Mouse (Mus musculus): Measurements from ENCODE around the gene Khdc1c.
"Not testable (repeated sequence)": the region's sequence is repeated elsewhere in the genome, so short reads cannot be mapped to it uniquely, and the experiment has no call there.

Gene Khdc1c

DNA sequence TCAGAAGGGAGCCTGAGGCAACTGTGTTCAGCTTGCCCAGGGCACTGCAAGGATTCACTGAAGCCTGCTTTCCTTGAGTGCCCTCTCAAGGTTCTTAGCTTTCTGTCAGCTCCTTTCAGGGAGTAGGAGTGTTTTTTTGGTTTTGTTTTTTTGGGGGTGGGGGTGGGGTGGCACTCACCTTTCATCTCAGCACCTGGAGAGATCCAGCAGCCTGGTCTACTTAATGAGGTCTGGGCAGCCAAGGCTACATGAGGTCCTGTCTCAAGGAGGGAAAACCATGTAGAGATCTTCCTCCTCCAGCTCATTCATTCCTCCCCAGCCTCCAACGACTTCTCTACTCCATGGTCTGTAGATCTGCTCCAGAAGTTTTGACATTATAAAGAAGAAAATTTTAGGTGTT lies at the start of gene Khdc1c:
Gene Khdc1c, plus strand, starts transcription at position 301 of the 400 bp plus-strand sequence.
- not testable (repeated sequence) for DNase-seq (ENCODE audit: low read depth, low spot score)

- not testable (repeated sequence) for DNase-seq (ENCODE audit: low read depth, low spot score)
Observed at GRCm38 (mm10) chr1:21320271-21320670, 47.9 kb upstream of the Khdc1c start.

DNA sequence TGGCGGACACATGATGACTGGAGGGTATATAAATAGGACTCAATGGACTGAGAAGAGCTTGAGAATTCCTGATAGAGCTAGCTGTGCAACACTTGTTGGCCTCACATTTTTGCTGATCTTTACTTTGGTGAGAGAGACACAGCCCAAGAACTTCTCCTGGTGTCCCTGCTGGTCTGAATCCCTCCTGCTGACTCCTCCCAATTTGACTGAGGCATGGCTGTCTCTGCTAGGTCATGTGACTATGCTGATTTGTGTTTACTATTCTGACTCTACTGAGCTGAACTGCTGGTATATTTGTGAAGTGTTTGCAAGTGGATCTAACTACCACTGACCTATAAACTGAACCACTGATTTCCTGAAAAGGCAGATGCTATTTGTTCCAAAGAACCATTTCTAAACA lies 46.5 kb upstream of the Khdc1c start:
- DNase-seq (ENCODE audit: low read depth, low spot score), result no peak

GRCm38 (mm10) chr1:21323996-21324574 lies 44.0 kb upstream of the Khdc1c start:
- DNase-seq (ENCODE audit: low read depth, low spot score), result no peak

- DNase-seq (ENCODE audit: low read depth, low spot score), result no peak
Observed at GRCm38 (mm10) chr1:21324633-21325032, 43.5 kb upstream of the Khdc1c start.

- no peak for DNase-seq (ENCODE audit: low read depth, low spot score)
Observed at GRCm38 (mm10) chr1:21326733-21327132, 41.4 kb upstream of the Khdc1c start.

DNA sequence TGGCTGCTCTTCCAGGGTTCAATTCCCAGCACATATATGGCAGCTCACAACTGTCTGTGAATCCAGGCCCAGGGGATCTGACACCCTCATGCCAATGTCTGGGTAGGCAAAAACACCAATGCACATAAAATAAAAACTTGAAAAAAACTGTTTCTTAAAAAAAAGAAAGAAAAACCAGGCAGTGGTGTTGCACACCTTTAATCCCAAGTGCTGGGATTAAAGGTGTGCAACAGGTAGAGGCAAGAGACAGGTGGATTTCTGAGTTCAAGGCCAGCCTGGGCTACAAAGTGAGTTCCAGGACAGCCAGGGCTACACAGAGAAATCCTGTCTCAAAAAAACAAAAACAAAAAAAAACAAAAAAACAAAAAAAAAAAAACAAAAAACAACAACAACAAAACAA lies 37.0 kb upstream of the Khdc1c start:
- not testable (repeated sequence) for DNase-seq (ENCODE audit: low read depth, low spot score)

GRCm38 (mm10) chr1:21333222-21333973 lies 34.7 kb upstream of the Khdc1c start:
- no peak for DNase-seq (ENCODE audit: low read depth, low spot score)

DNA sequence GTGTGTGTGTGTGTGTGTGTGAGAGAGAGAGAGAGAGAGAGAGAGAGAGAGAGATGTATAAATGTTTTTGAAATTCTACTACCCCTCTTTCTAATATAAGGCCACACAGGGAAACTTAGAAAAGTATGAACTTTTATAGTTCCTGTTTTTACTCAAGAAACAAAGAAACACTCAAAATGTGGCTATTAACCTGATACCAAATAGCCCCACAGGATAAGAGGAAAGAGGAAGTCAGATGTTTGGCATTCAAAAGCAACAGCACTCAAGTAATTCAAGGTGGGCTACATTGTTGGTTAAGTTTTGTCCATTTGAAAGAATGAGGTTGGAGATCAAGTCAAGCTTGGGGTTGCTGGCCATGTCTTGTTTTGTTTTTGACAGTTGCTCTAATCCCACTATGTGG lies 32.3 kb upstream of the Khdc1c start:
- DNase-seq (ENCODE audit: low read depth, low spot score), result no peak

DNA sequence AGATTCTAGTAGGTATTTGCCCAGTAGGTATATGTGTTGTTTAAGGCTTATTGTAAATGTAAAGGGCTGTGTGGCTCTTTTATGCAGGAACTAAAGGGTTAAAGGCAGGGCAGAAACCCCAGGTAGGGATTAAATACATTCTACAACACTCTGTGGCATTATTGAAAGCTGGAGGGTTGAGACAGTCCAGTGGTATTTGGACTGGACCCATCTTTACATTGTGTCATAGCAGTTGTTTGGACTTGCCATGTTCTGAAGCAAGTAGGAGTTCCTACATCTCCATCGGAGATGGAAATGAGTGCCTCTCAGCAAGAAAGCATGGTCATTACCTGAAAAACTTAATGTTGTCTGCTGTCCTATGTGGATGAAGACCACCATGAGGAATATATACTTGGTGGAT lies 27.4 kb upstream of the Khdc1c start:
- no peak for DNase-seq (ENCODE audit: low read depth, low spot score)

- DNase-seq (ENCODE audit: low read depth, low spot score), result peak; percentile 73
Observed at GRCm38 (mm10) chr1:21344253-21344652, 23.9 kb upstream of the Khdc1c start.

DNA sequence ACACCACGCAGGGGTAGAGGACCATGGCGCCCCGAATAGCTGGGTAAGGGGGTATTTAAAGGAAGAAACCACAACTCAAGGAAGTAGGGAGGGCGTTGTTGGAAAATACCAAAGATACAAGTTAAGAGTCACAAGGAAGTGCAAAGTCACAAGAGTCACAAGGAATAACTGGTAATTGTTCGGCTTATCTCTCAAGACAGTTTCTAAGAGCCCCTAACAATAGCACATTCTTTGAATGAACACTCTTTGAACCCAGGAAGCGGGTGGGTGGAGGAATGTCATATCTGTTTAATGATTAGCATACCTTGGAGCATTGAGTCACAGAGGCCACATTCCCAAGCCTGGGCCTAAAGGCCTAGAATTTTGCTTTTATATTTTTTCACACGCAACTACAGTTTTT lies 23.4 kb upstream of the Khdc1c start:
- DNase-seq (ENCODE audit: low read depth, low spot score), result peak; percentile 20

GRCm38 (mm10) chr1:21349341-21349740 lies 18.8 kb upstream of the Khdc1c start, which contains the start of gene Khdc1a:
Khdc1a (plus strand) TSS chr1:21349641.
- no peak for DNase-seq (ENCODE audit: low read depth, low spot score)

DNA sequence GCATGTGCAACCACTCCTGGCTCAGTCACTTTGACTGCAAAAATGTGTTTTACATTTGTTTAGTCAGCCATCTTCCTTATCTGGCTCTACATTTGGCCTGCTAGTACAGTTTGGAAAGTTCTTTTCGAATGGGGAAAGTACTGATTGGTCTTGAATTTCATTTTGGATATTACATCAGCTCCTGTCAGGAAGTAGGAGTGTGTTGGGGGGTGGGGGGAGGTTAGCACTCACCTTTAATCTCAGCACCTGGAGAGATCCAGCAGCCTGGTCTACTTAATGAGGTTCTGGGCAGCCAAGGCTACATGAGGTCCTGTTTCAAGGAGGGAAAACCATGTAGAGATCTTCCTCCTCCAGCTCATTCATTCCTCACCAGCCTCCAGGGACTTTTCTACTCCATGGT lies 15.1 kb downstream of the Khdc1c start, which contains the start of gene Khdc1b:
Gene Khdc1b, plus strand, starts transcription at position 301 of the 400 bp plus-strand sequence.
- DNase-seq (ENCODE audit: low read depth, low spot score), result no peak

GRCm38 (mm10) chr1:21391138-21391671 lies 23.1 kb downstream of the Khdc1c start:
- no peak for DNase-seq (ENCODE audit: low read depth, low spot score)

- DNase-seq (ENCODE audit: low read depth, low spot score), result peak; percentile 17
Observed at GRCm38 (mm10) chr1:21402804-21403203, 34.7 kb downstream of the Khdc1c start.

DNA sequence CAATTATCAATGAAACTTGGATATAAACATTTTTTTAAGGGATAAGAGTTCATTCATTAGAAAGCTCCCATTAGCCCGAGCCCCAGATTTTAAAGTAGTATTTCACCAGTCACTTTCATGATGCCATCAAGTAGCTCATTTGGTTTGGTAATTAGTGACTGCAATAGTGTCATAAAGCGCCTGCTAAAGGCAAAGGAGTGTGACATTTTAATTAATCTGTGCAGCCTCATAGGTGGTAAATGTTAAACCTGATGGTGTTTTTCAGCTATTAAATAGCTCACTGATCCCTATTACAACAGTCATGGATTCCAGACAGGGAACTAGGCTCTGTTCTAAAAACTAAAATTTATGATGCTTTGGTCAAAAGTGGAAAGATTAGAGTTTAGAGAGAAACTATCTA lies 39.1 kb downstream of the Khdc1c start:
- DNase-seq (ENCODE audit: low read depth, low spot score), result no peak

GRCm38 (mm10) chr1:21411331-21412196 lies 43.4 kb downstream of the Khdc1c start:
- peak; percentile 79 for DNase-seq (ENCODE audit: low read depth, low spot score)

DNA sequence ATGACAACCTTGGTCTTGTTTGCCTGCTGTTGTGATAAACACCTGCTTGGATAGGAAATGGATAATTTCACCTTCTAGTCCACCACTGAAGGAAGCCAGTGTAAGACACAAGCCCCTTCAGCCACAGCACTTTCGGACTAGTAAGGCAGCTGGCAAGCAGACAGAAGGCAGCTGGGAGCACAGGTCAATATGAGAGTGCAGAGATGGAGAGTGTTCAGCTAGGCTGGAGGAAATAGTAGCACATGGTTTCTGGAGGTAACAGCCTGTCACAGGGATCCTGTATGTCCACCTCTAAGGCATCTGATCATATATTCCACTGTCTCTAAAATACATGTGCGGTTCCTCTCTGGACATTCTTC lies 44.0 kb downstream of the Khdc1c start:
- DNase-seq (ENCODE audit: low read depth, low spot score), result no peak

- no peak for DNase-seq (ENCODE audit: low read depth, low spot score)
Observed at GRCm38 (mm10) chr1:21419370-21419769, 51.2 kb downstream of the Khdc1c start.
